Mouse (Mus musculus) T-cell, adult 66 days (primary cell): ENCODE results near the gene H2afx. TPM values are rescaled to one million over a fixed set of nuclear protein-coding genes. Genes with fewer than 3 reads are reported as not detected.

ENCODE experiments used
- total RNA-seq, 2 experiments: library from RNA; stranded (reverse); gene quantifications; 3 replicates in 1 of 2; 4 replicates in 1 of 2; pipeline ENCODE4 v1.2.4; 2023

The H2afx gene
- 10 to 100 TPM; 37.5 to 58.5 TPM for total RNA-seq

GRCm38 (mm10) chr9:44334396-44335330, at the start of gene H2afx:
TSS of gene H2afx (plus strand) at chr9:44334694.

GRCm38 (mm10) chr9:44288076-44288958, 46.2 kb upstream of the H2afx start, which contains the start of gene Abcg4:
TSS of gene Abcg4 (minus strand) at chr9:44288615.

GRCm38 (mm10) chr9:44305466-44306079, 28.9 kb upstream of the H2afx start, which contains the start of gene Hinfp:
TSS of gene Hinfp (minus strand) at chr9:44305671.

GRCm38 (mm10) chr9:44319887-44320798, 14.4 kb upstream of the H2afx start, which contains the start of gene C2cd2l:
TSS of gene C2cd2l (minus strand) at chr9:44320285.

GRCm38 (mm10) chr9:44325768-44326370, 8.6 kb upstream of the H2afx start, which contains the start of gene Dpagt1:
TSS of gene Dpagt1 (plus strand) at chr9:44326019.

GRCm38 (mm10) chr9:44343781-44344421, 9.4 kb downstream of the H2afx start, which contains the start of gene Hmbs:
TSS of gene Hmbs (minus strand) at chr9:44344228.

GRCm38 (mm10) chr9:44361190-44361917, 26.9 kb downstream of the H2afx start, which contains the start of gene Vps11:
TSS of gene Vps11 (minus strand) at chr9:44361670.

GRCm38 (mm10) chr9:44379054-44379834, 44.8 kb downstream of the H2afx start, which contains the start of gene Hyou1:
TSS of gene Hyou1 (plus strand) at chr9:44379490.

Other genes with a start within 250 kb of the H2afx start
- gene Mfrp, start 233.0 kb upstream of the H2afx start, total RNA-seq, result under 1 TPM; 0.29 to 0.30 TPM
- gene C1qtnf5, start 227.4 kb upstream of the H2afx start, total RNA-seq, result under 1 TPM in 1 of 2 experiments, not detected in 1; 0.83 TPM
- under 1 TPM in 1 of 2 experiments, not detected in 1; 0.17 TPM for gene Gm49380, start 221.2 kb upstream of the H2afx start, total RNA-seq
- 10 to 100 TPM; 21.5 to 25.5 TPM for gene Rnf26, start 221.2 kb upstream of the H2afx start, total RNA-seq
- gene Mcam, start 200.2 kb upstream of the H2afx start, total RNA-seq, result under 1 TPM; 0.33 to 0.79 TPM
- gene Cbl, start 100.6 kb upstream of the H2afx start, total RNA-seq, result 100 to 1,000 TPM; 169 to 185 TPM
- gene Ccdc153, start 94.0 kb upstream of the H2afx start, total RNA-seq, result not detected
- under 1 TPM in 1 of 2 experiments, not detected in 1; 0.50 TPM for gene Pdzd3, start 83.2 kb upstream of the H2afx start, total RNA-seq
- gene Nlrx1, start 66.1 kb upstream of the H2afx start, total RNA-seq, result 1 to 10 TPM; 3.6 to 5.0 TPM
- gene Abcg4, start 46.1 kb upstream of the H2afx start, total RNA-seq, result under 1 TPM in 1 of 2 experiments, not detected in 1; 0.47 TPM
- gene Hinfp, start 29.0 kb upstream of the H2afx start, total RNA-seq, result 10 to 100 TPM; 55.1 to 69.3 TPM
- gene C2cd2l, start 14.4 kb upstream of the H2afx start, total RNA-seq, result 10 to 100 TPM; 17.0 to 29.0 TPM
- 10 to 100 TPM in 1 of 2 experiments, 1 to 10 TPM in 1; 8.9 to 11.5 TPM for gene Dpagt1, start 8.7 kb upstream of the H2afx start, total RNA-seq
- 10 to 100 TPM; 18.0 to 24.2 TPM for gene Hmbs, start 9.5 kb downstream of the H2afx start, total RNA-seq
- gene Vps11, start 27.0 kb downstream of the H2afx start, total RNA-seq, result 10 to 100 TPM; 51.2 to 57.1 TPM
- gene Hyou1, start 44.8 kb downstream of the H2afx start, total RNA-seq, result 10 to 100 TPM; 71.4 to 78.9 TPM
- gene Slc37a4, start 62.2 kb downstream of the H2afx start, total RNA-seq, result 10 to 100 TPM; 16.4 to 18.4 TPM
- 1,000 to 10,000 TPM; 2,876 to 2,979 TPM for gene Rps25, start 72.4 kb downstream of the H2afx start, total RNA-seq
- 10 to 100 TPM; 50.5 to 56.7 TPM for gene Trappc4, start 72.9 kb downstream of the H2afx start, total RNA-seq
- 10 to 100 TPM; 33.1 to 41.6 TPM for gene Ccdc84, start 83.9 kb downstream of the H2afx start, total RNA-seq
- not detected for gene Foxr1, start 106.4 kb downstream of the H2afx start, total RNA-seq
- gene Upk2, start 120.3 kb downstream of the H2afx start, total RNA-seq, result not detected
- 100 to 1,000 TPM; 207 to 232 TPM for gene Bcl9l, start 148.1 kb downstream of the H2afx start, total RNA-seq
- 10 to 100 TPM; 14.1 TPM for gene Cxcr5, start 227.2 kb downstream of the H2afx start, total RNA-seq